Mouse (Mus musculus): ENCODE measurements around the gene Hsfy2. TPM values are rescaled to one million over a fixed set of nuclear protein-coding genes. Genes with fewer than 3 reads are reported as not detected.

Hsfy2 gene
- polyA plus RNA-seq (2012; rRNA removed; ENCODE audit: low replicate concordance): not detected in 2 replicates

DNA sequence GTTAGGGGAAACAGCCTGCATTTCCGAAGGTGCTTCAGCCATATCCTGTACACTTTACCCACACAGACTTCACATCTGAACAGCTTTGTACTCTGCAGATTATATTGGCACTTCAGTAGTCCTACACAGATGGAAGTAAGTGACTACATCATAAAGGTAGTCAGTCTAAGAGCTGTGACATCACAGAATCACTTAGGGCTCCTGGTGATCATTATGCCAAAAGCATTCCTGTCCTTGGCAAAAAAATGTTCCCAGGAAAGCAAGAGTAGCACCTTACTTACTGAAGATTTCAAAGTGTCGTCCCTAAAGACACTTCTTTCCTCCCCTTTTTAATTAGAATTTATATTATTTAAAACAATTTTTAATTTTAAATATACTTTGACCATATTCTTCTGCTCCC lies at the start of gene Hsfy2:
Gene Hsfy2, minus strand, starts transcription at position 101 of the 400 bp plus-strand sequence.

Data from subcutaneous adipose tissue, adult 2 months (tissue).